Comparison of ENCODE assay signal across 26 mouse cellular contexts in the genomic region with DNA sequence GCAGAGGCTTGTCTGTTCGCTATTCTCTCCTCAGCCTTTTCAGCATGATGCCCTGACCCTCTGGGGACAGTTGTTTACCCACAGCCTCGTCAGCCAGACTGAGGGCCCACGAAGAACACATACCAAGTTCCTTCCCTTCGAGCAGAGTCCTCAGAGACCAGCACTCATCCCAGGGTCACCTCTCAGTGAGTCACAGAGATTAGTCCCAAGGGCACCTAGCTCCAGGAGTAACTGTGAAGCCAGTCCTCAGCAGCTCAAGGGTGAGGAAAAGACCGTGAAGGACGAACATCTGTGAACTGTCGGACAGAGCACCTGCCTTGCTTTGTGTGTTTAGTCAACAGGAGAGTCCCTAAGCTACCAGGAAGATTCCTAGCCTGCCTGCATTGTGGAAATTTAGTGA. TPM values are rescaled to one million over a fixed set of nuclear protein-coding genes. Genes with fewer than 3 reads are reported as not detected.
DNase-seq lines count a peak whose midpoint lies in the region; ATAC-seq and TF ChIP-seq lines count a peak whose summit lies in the region.
"Had no signal": no experiment of that assay in that cellular context is flagged by ENCODE, and none has a peak within 500 bp of the region (broad histone marks: within the 10 kb centered on the region; RNA-seq: fewer than 3 reads in every experiment).

No protein-coding gene starts in this region.

- no peak overlapping the region for H3K9ac ChIP-seq in kidney, embryonic 15.5 days
- H3K9ac ChIP-seq in hindbrain, embryonic 12.5 days = no peak overlapping the region
- H3K9ac ChIP-seq: embryonic facial prominence, embryonic 15.5 days; forebrain, postnatal 0 days; heart, embryonic 13.5 days; hindbrain, embryonic 15.5 days had no signal

- no peak overlapping the region for H3K27ac ChIP-seq in kidney, adult 2 months (ENCODE audit: insufficient read depth, low read depth, low read length)
- no peak overlapping the region for H3K27ac ChIP-seq in kidney, embryonic 15.5 days
- no peak overlapping the region for H3K27ac ChIP-seq in hindbrain, embryonic 12.5 days
- H3K27ac ChIP-seq: embryonic facial prominence, embryonic 15.5 days; gastrocnemius, adult 2 months; heart, adult 2 months; heart, embryonic 10.5 days; heart, embryonic 13.5 days; hindbrain, embryonic 15.5 days had no signal

- no peaks in the 10 kb centered on the region for H3K9me3 ChIP-seq in kidney, embryonic 15.5 days (replicated peaks)
- no peaks in the 10 kb centered on the region for H3K9me3 ChIP-seq in hindbrain, embryonic 12.5 days (replicated peaks)
- H3K9me3 ChIP-seq: embryonic facial prominence, embryonic 15.5 days; heart, embryonic 10.5 days; heart, embryonic 13.5 days; hindbrain, embryonic 15.5 days had no signal

- no peak for ATAC-seq in kidney, embryonic 15.5 days (replicated peaks; ENCODE audit: low FRiP score)
- no peak for ATAC-seq in hindbrain, embryonic 12.5 days (ENCODE audit: low FRiP score)
- ATAC-seq: activated CD4-positive, CD25-positive, alpha-beta regulatory T cell, adult 4 months; forebrain, embryonic 14.5 days; forebrain, postnatal 0 days; intestine, postnatal 0 days had no signal

- no peaks in the 10 kb centered on the region for H3K4me1 ChIP-seq in kidney, adult 2 months (ENCODE audit: control insufficient read depth, insufficient read depth, low read length)
- no peaks in the 10 kb centered on the region for H3K4me1 ChIP-seq in kidney, embryonic 15.5 days
- peaks cover 8% of the 10 kb centered on the region for H3K4me1 ChIP-seq in hindbrain, embryonic 12.5 days

- no peak for TF ChIP-seq POLR2A in kidney, adult 2 months (IDR thresholded peaks at IDR 0.05; ENCODE audit: low read depth, low read length)

- 59% methylated on average over 7 of the region's 7 CpGs for WGBS in kidney, adult 2 months
- WGBS in kidney, embryonic 15.5 days = 79% methylated on average over 7 of the region's 7 CpGs
- 75% methylated on average over 7 of the region's 7 CpGs for WGBS in hindbrain, embryonic 12.5 days

- peak; percentile 64 to 80 for DNase-seq in adrenal gland, adult (ENCODE audit: inconsistent age in 2 of 2, low spot score in 1 of 2)
- DNase-seq in adrenal gland, postnatal 4 days (ENCODE audit: low spot score in 2 of 2) = no peak
- peak; percentile 19 for DNase-seq in kidney, adult 2 months
- peak; percentile 35 to 40 for DNase-seq in adrenal gland, postnatal 36 days
- DNase-seq: cerebellum, adult 11-12 months; cerebellum, adult 8-10 months; cerebellum, postnatal 10 days; cerebellum, postnatal 36 days; embryo, embryonic 11 days; forebrain, postnatal 0 days; gastrocnemius, adult 2 months; gastrocnemius, postnatal 14 days; heart, adult 2 months; heart, postnatal 14 days; heart, postnatal 4 days; kidney, adult 8-10 months had no signal

- 0 out of 2 replicates have a peak, but pooled peaks cover 2% of the 10 kb centered on the region for H3K36me3 ChIP-seq in kidney, adult 2 months (ENCODE audit: control insufficient read depth, insufficient read depth, low read length)
- no peaks in the 10 kb centered on the region for H3K36me3 ChIP-seq in kidney, embryonic 15.5 days
- no peaks in the 10 kb centered on the region for H3K36me3 ChIP-seq in hindbrain, embryonic 12.5 days
- H3K36me3 ChIP-seq: embryonic facial prominence, embryonic 15.5 days; heart, embryonic 10.5 days; hindbrain, embryonic 15.5 days had no signal

- H3K27me3 ChIP-seq in kidney, adult 2 months (replicated peaks; ENCODE audit: control insufficient read depth, insufficient read depth, low read length) = no peaks in the 10 kb centered on the region
- H3K27me3 ChIP-seq in kidney, embryonic 15.5 days = no peaks in the 10 kb centered on the region
- no peaks in the 10 kb centered on the region for H3K27me3 ChIP-seq in hindbrain, embryonic 12.5 days
- H3K27me3 ChIP-seq: embryonic facial prominence, embryonic 15.5 days; heart, embryonic 13.5 days; hindbrain, embryonic 15.5 days had no signal

- no peak overlapping the region for H3K4me2 ChIP-seq in kidney, embryonic 15.5 days
- no peak overlapping the region for H3K4me2 ChIP-seq in hindbrain, embryonic 12.5 days (replicated peaks)
- H3K4me2 ChIP-seq: embryonic facial prominence, embryonic 15.5 days; heart, embryonic 13.5 days; hindbrain, embryonic 15.5 days had no signal

- no peak overlapping the region for H3K4me3 ChIP-seq in kidney, adult 2 months (ENCODE audit: insufficient read depth, low read depth, low read length)
- H3K4me3 ChIP-seq in kidney, embryonic 15.5 days (replicated peaks) = no peak overlapping the region
- no peak overlapping the region for H3K4me3 ChIP-seq in hindbrain, embryonic 12.5 days
- H3K4me3 ChIP-seq: embryonic facial prominence, embryonic 15.5 days; gastrocnemius, adult 2 months; heart, adult 2 months; heart, embryonic 10.5 days; heart, embryonic 13.5 days; hindbrain, embryonic 15.5 days had no signal

- TF ChIP-seq CTCF in kidney, adult 2 months (conservative IDR thresholded peaks at IDR 0.05; ENCODE audit: insufficient read depth, insufficient read length, low read depth, low read length) = no peak

RNA-seq across cellular contexts. Expression of a gene that starts 4.9 kb away (rescaled TPM):
- 1 to 10 TPM; 6.0 to 7.3 TPM for total RNA-seq in adrenal gland, postnatal 4 days (2021)
- 3.8 and 4.5 TPM in 2 replicates for polyA plus RNA-seq in kidney, adult 2 months (2012; rRNA removed)
- 3.2 and 3.4 TPM in 2 replicates for polyA plus RNA-seq in kidney, embryonic 15.5 days (2015; fragmentation: Nextera tagmentation; extraction: Ambion mirVana)
- total RNA-seq in adrenal gland, postnatal 36 days (2021) = 10 to 100 TPM in 1 of 2 experiments, 1 to 10 TPM in 1; 7.5 to 10.9 TPM
- polyA plus RNA-seq in hindbrain, embryonic 12.5 days (2016; fragmentation: Nextera tagmentation; extraction: Ambion mirVana) = 9.1 and 11.5 TPM in 2 replicates
- total RNA-seq: granulocyte monocyte progenitor cell, adult 5-6 weeks had no signal
- polyA plus RNA-seq: activated CD4-positive, CD25-positive, alpha-beta regulatory T cell, adult 4 months had no signal

RNA-seq across cellular contexts. Expression of a gene that starts 25.5 kb away (rescaled TPM):
- total RNA-seq in adrenal gland, postnatal 4 days (2021) = 10 to 100 TPM; 21.2 to 26.7 TPM
- 71.7 and 76.1 TPM in 2 replicates for polyA plus RNA-seq in kidney, adult 2 months (2012; rRNA removed)
- 23.5 and 23.9 TPM in 2 replicates for polyA plus RNA-seq in kidney, embryonic 15.5 days (2015; fragmentation: Nextera tagmentation; extraction: Ambion mirVana)
- total RNA-seq in adrenal gland, postnatal 36 days (2021) = 10 to 100 TPM; 46.3 to 57.0 TPM
- polyA plus RNA-seq in hindbrain, embryonic 12.5 days (2016; fragmentation: Nextera tagmentation; extraction: Ambion mirVana) = 5.7 and 6.3 TPM in 2 replicates
- total RNA-seq: granulocyte monocyte progenitor cell, adult 5-6 weeks had no signal

Comparison
In these comparisons a context has a peak if more than half of its experiments do, and no peak if none do; other contexts are left out.
1. DNase-seq: peak in adrenal gland, adult (2 of 2), kidney, adult 2 months (single experiment) and adrenal gland, postnatal 36 days (2 of 2); none in adrenal gland, postnatal 4 days (0 of 2).